Mouse (Mus musculus) R1 (cell line): Measurements from ENCODE around the gene Nme3.

ENCODE experiments used
- DNase-seq: peaks from one replicate; pipeline ENCODE4 v3.0.0-alpha.2; 2018; ENCODE audit warnings: low read depth, low spot score

Gene Nme3

GRCm38 (mm10) chr17:24896241-24896992, at the start of gene Nme3:
Nme3 (plus strand) TSS chr17:24896500.
- peak; percentile 90 for DNase-seq

GRCm38 (mm10) chr17:24847386-24847785, 48.9 kb upstream of the Nme3 start:
- no peak for DNase-seq

GRCm38 (mm10) chr17:24848600-24849031, 47.7 kb upstream of the Nme3 start:
- DNase-seq, result no peak

- DNase-seq, result no peak
Observed at GRCm38 (mm10) chr17:24849733-24850064, 46.6 kb upstream of the Nme3 start.

- DNase-seq, result peak; percentile 100
Observed at GRCm38 (mm10) chr17:24850065-24850772, 46.1 kb upstream of the Nme3 start, which contains the start of gene Fahd1. Fahd1 (minus strand) TSS chr17:24850364.

GRCm38 (mm10) chr17:24850773-24851127, 45.5 kb upstream of the Nme3 start:
- DNase-seq, result no peak

GRCm38 (mm10) chr17:24851381-24852125, 44.7 kb upstream of the Nme3 start:
- DNase-seq, result no peak

GRCm38 (mm10) chr17:24855838-24856464, 40.3 kb upstream of the Nme3 start:
- DNase-seq, result no peak

- no peak for DNase-seq
Observed at GRCm38 (mm10) chr17:24856589-24856988, 39.7 kb upstream of the Nme3 start.

GRCm38 (mm10) chr17:24857831-24858470, 38.3 kb upstream of the Nme3 start:
- DNase-seq, result no peak

- DNase-seq, result no peak
Observed at GRCm38 (mm10) chr17:24858967-24859366, 37.3 kb upstream of the Nme3 start.

GRCm38 (mm10) chr17:24860076-24860475, 36.2 kb upstream of the Nme3 start:
- DNase-seq, result no peak

- DNase-seq, result no peak
Observed at GRCm38 (mm10) chr17:24861785-24862184, 34.5 kb upstream of the Nme3 start.

- no peak for DNase-seq
Observed at GRCm38 (mm10) chr17:24865776-24866175, 30.5 kb upstream of the Nme3 start, which contains the start of gene Igfals. Igfals (plus strand) TSS chr17:24865997.

GRCm38 (mm10) chr17:24867914-24868313, 28.4 kb upstream of the Nme3 start:
- no peak for DNase-seq

- peak; percentile 93 for DNase-seq
Observed at GRCm38 (mm10) chr17:24873695-24874404, 22.4 kb upstream of the Nme3 start.

GRCm38 (mm10) chr17:24874405-24874745, 21.9 kb upstream of the Nme3 start:
- peak; percentile 96 for DNase-seq

GRCm38 (mm10) chr17:24874989-24875388, 21.3 kb upstream of the Nme3 start:
- no peak for DNase-seq

GRCm38 (mm10) chr17:24877336-24878116, 18.8 kb upstream of the Nme3 start:
- DNase-seq, result no peak

- peak; percentile 45 for DNase-seq
Observed at GRCm38 (mm10) chr17:24878117-24878397, 18.2 kb upstream of the Nme3 start.
